Mouse (Mus musculus) lung, adult 2 months (tissue): Measurements from ENCODE around the gene Anxa1.

Experiments
- CTCF ChIP-seq: fragments of 200-500 bp; IDR thresholded peaks from 2 replicates; pipeline ENCODE4 v1.5.1; 2011; ENCODE audit warnings: mild to moderate bottlenecking, low read length, control low read depth; ENCODE audit not compliant: insufficient read depth
- POLR2A ChIP-seq: fragments of 200-500 bp; IDR thresholded peaks from 2 replicates; pipeline ENCODE4 v1.6.1; 2011; ENCODE audit warnings: low read depth, mild to moderate bottlenecking, control low read depth, low read length, borderline replicate concordance; ENCODE audit errors: extremely low read depth

GRCm38 (mm10) chr19:20409541-20410528 is 19.1 kb upstream of the Anxa1 start:
- TF ChIP-seq POLR2A: no peak
- no peak for TF ChIP-seq CTCF
